Mouse (Mus musculus): Measurements from ENCODE around the gene Pde4d.

The Pde4d gene

GRCm38 (mm10) chr13:109681699-109682293, 1232.0 kb downstream of the Pde4d start:
- no peak for DNase-seq

- no peak for DNase-seq
Measured at GRCm38 (mm10) chr13:109683001-109683400, 1233.3 kb downstream of the Pde4d start.

GRCm38 (mm10) chr13:109684985-109685295, 1235.2 kb downstream of the Pde4d start:
- no peak for DNase-seq

- DNase-seq, result peak; percentile 67
Measured at GRCm38 (mm10) chr13:109685296-109686115, 1235.8 kb downstream of the Pde4d start.

GRCm38 (mm10) chr13:109686116-109686876, 1236.5 kb downstream of the Pde4d start:
- no peak for DNase-seq

GRCm38 (mm10) chr13:109686906-109687305, 1237.2 kb downstream of the Pde4d start:
- DNase-seq, result no peak

GRCm38 (mm10) chr13:109688195-109688594, 1238.4 kb downstream of the Pde4d start:
- no peak for DNase-seq

- no peak for DNase-seq
Measured at GRCm38 (mm10) chr13:109689176-109689575, 1239.4 kb downstream of the Pde4d start.

GRCm38 (mm10) chr13:109690558-109690957, 1240.8 kb downstream of the Pde4d start:
- no peak for DNase-seq

GRCm38 (mm10) chr13:109692851-109693250, 1243.1 kb downstream of the Pde4d start:
- DNase-seq, result no peak

GRCm38 (mm10) chr13:109693769-109694168, 1244.0 kb downstream of the Pde4d start:
- no peak for DNase-seq

GRCm38 (mm10) chr13:109694293-109694692, 1244.5 kb downstream of the Pde4d start:
- DNase-seq, result peak; percentile 46

- no peak for DNase-seq
Measured at GRCm38 (mm10) chr13:109695098-109695497, 1245.3 kb downstream of the Pde4d start.

- DNase-seq, result no peak
Measured at GRCm38 (mm10) chr13:109706141-109706540, 1256.4 kb downstream of the Pde4d start.

GRCm38 (mm10) chr13:109706579-109706978, 1256.8 kb downstream of the Pde4d start:
- DNase-seq, result no peak

GRCm38 (mm10) chr13:109707154-109707553, 1257.4 kb downstream of the Pde4d start:
- no peak for DNase-seq

GRCm38 (mm10) chr13:109708326-109708725, 1258.6 kb downstream of the Pde4d start:
- DNase-seq, result no peak

- no peak for DNase-seq
Measured at GRCm38 (mm10) chr13:109714581-109714980, 1264.8 kb downstream of the Pde4d start.

GRCm38 (mm10) chr13:109715321-109715720, 1265.6 kb downstream of the Pde4d start:
- no peak for DNase-seq

- no peak for DNase-seq
Measured at GRCm38 (mm10) chr13:109720127-109720713, 1270.5 kb downstream of the Pde4d start.

GRCm38 (mm10) chr13:109722237-109723119, 1272.7 kb downstream of the Pde4d start:
- no peak for DNase-seq

GRCm38 (mm10) chr13:109727346-109727745, 1277.6 kb downstream of the Pde4d start:
- no peak for DNase-seq
